Mouse (Mus musculus): ENCODE results near the gene Col19a1.

Col19a1 gene

DNA sequence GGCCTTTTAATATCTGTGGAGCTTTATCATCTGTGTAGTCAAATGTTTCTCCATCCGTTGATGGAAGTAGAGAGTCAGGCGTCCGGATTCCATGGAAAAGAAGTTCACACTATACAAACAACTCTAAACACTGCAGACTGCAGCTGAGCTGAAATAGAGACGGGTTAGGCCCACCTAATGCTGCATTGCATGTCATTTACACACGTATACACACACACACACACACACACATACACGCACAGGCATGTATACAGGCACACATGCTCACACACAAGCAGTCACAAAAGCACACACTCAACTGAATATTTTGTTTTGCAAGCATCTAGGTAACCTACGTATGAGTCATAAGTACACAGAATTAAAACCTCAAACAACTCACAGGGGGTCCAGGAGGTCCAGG, 284.2 kb downstream of the Col19a1 start:
- DNase-seq, result no peak

DNA sequence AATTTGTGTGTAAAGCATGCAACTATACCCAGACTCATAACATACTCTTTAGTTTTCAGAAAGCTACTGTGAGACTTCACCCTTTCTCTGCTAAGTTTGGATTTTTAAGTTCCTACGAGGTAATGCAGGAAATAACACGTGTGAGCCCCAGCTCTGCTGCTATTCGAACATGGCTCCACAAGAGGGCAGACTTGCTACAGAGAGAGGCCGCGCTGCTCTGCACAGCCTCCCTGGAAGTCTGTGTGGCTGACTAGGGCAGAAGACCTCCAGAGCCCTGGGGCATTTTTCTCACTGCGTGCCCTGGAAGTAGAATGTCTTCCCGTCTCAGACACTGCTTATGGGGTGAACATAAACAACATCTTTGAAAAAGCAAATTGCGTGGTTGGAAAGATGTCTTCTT, 284.6 kb downstream of the Col19a1 start:
- peak; percentile 82 to 85 for DNase-seq

DNA sequence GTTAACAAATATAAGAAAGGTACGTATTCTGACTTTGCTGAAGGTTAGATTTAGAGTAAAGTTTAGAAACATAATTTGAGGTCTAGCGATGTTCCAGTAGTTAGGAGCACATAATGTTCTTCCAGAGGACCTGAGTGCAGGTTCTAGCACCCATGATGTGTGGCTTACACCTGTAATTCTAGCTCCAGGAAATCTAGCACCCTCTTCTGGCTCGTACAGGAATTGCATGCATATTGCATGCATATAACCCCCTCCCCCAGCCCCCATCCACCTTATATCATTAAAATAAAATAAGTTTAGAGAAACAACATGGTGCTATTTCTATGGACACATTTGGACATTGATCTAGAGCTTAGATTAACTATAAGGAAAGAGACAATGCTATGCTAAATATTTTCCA, 286.6 kb downstream of the Col19a1 start:
- no peak for DNase-seq

DNA sequence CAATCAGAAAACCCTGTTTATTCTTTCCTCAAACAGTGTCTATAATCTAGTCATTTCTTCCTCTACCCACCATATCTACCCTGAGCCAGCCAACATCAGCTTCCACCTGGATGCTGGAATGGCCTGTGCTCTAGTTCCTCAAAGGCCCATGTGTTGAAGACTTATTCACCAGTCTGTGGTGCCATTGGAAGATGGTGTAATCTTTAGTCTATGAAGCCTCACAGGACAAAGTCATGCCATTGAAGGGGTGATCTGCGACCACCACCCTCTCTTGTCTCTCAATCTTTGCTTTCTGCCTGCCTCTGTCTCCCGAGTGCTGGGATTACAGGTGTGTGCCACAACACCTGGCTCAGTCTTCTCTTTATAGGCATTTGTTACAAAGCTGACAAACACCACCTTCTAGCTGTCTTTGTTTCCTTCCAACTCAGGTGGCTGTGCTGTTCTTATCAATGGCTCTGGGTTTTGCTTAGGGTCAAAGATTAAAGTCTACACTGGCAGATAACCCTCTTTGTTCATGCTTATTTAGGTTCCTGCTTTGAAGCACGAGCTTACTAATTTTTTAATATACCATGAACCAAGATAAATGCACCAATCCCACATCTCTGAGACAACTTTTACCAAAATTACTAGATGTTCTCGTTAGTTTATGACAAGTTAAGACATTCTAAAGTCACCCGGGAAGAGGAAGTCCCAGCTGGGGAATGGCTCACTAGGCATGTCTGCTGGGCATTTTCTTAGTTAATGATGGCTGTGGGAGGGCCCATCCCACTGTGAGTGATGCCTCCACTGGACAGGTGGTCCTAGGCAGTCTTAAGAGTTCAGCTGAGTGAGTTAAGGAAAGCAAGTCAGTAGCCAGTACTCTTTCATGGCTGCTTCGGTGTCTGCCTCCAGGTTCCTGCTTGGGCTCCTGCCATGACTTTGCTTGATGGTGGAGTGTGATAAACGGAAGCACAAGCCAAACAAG, 292.0 kb downstream of the Col19a1 start:
- DNase-seq, result no peak

DNA sequence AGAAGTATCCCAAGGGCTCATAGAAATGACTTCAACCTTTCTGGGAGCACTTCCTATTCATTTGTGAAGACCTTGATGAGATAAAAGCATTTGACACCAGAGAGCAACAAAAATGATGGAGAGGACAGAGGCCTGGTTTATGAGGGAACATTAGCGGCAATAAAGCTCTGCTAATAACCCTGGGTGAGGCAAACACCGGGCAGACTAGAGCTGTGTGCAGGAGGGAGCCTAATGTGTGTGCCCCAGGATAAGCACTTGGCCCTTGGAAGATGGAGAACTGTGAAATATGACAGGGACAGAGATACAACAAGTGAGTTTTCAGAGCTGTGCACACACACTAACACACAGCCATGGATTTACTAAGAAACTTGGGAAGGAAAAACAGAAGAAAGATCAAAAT, 294.8 kb downstream of the Col19a1 start:
- no peak for DNase-seq

DNA sequence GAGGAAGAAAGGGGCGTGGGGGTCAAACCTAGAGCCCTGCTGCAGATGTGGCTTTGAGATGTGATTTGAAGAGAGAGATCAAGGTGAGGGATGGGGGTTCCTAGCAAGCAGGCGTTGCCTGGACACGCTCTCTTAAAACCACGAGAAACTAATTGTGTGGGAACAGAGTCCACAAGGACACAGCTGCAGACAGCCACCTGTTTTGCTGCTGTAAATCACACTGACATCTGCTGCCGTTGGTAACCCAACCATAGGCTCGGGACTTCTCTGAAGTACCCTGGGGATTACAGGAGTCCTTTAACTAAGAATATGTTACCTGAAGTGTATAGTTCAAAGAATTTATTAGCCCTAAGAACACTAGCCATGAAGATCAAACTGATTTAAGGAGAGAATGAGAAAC, 300.9 kb downstream of the Col19a1 start:
- DNase-seq, result no peak

DNA sequence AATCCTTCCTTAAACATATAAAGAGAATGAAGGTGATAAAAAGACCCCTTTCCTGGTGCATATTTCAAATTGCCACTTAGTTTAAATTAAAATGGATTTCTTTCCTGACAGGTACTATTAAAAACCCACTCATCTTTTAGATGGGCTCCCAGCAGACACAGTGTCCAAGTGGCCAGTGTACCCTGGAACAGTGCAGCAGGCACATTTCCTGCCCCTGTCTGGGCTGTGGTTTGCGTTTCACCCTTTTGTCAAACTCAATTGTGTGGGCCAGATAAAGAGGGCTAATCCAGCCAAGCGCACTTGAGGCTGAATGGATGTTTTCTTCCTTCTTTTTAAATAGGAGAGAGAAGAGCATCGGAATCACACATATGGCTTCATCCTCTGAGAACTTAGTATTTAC, 320.2 kb downstream of the Col19a1 start:
- no peak for DNase-seq

DNA sequence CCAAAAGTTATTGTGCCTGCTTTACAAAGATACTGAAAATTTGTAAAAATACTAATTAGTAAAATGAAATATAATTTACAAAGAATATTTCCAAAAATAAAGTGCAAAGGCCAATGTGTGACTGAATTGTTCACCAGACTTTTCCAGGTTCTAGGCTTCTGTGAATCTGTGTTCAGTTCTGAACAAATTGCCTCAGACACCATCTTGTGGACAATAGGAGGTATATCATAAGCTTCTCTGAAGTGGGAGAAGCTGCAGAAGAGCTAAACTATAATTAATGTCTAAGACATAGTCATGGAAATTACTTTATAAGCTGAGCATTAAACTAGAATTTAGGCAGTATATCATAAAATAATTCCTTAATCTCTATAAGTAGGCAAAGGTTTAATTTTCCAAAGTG, 326.1 kb downstream of the Col19a1 start:
- no peak for DNase-seq

DNA sequence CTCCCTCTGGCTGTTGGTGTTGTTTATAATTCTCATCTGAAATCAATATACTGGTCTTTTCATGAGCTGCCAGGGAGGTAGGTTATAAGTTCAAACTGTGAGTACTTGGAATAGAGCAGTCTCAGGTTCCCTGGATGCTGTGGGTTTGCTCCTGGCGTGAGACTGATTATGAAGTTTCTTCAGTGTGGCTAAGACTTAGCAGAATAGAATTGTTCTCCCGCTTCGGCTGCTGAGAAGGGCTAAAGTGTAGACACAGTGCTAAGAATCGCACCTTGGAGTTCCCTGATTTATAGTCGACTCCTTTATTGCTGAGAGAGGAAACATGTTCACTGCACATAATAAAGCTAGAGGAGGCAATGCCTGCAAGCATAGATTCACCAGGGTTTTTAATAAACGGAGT, 327.9 kb downstream of the Col19a1 start:
- no peak for DNase-seq

DNA sequence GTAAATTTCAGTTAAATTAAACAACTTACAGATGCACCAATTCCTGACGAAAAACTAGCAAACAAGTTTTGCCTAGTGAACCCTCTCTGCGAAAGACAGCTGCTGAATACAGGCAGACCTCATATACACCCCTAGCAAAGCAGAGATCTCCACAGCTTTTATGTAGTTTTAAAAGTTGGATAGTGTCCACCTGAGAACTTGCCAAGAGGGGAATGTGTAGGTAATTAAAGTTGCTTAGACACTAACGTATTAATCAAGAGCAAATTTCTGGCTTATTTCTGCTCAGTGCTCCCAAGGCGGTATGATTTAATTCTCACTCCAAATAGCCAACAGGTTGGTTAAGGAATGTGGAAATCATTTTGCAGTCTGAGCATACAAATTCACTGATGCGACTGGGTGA, 329.3 kb downstream of the Col19a1 start:
- DNase-seq, result no peak

DNA sequence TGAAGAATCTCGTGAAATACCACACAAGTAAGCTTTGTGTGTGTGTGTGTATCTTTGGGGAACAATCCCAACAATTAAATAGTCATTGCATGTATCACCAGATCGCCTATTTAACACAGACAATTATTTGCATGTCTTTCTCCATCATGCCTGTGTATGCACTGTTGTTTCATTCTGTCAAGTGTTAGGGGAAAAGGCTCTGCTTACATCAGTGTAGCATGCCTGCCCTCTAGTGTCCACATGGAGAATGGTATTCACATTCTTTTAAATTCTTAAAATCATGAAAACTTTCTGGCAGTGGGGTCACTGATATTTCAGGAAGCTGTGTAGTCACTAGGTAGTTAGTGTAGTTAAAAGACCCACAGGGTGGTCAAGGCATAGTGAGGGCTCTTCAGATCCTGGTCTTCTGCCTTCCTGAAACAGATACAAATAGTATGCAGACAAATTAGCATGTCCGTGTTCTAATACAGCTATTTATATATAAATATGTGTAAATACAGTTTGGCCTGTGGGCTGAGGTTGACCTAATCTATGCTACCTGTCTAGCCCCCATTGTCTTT, 338.1 kb downstream of the Col19a1 start:
- peak; percentile 73 to 83 for DNase-seq

DNA sequence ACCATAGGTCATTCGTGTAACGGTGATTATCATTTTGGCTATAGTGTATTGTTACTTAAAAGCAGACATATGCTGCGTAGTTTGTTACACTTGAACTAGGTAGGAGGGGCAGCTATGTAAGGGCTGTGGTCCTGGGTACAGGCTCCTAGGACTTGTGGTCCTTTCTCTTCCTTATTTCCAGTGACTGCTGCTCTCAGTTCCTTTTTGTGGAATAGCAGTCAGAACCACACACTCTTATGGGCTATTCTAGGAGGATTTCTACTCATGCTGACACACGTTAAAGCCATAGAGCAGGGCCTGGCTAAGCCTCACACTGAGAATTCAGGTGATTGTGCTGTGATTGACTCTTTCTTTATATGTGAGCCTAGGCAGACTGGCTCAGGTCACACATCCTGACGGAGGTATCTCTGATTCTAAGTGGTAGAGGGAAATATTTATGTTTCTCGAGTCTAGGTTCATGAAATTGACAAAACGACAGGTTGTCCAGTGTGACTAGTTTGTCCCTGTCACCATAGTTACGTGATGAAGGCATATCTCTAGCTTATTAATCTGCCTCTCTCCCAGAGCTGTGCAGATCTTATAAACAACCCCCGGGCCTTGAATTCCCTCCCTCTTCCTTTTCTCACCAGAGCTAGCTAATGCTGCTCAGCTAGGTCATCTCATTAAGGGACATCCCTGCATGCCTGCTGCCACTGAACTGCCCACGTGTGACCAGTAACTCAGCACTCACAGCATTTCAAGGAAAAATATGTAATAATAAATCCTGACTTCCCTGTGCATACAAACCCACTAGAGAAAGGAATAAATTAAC, 338.8 kb downstream of the Col19a1 start:
- peak; percentile 27 to 44 for DNase-seq

DNA sequence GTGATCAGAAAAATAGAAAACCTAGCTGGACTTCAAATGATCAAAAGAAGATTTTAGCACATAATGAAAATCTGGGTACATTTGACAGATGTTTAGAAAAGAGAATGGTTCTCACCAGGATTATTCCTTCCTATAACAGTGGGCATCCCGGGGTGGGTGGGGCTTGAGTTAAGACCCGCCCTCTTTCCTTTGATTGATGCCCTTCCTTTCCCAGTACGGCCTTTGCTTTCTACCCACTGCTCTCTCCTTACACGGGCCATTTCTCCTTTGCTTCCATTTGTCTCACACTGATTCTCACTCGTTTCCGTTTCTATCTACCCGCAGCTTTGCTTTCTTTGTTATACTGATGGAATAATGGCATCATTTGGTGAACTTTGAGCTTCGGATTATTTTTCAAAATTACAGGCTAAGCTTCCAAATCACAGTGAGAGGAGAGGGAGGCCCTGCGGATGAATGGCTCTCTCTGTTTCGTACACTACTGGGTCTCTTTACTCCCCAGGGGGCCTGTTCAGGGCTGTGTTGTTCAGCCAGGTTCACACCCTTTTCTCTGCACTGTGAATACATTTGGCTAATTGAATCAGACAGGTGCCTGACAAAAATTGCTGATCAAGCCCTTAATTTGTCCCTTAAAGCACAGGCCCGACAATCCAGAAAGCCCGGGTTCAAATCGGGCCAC, 341.4 kb downstream of the Col19a1 start:
- DNase-seq, result peak; percentile 47 to 51

DNA sequence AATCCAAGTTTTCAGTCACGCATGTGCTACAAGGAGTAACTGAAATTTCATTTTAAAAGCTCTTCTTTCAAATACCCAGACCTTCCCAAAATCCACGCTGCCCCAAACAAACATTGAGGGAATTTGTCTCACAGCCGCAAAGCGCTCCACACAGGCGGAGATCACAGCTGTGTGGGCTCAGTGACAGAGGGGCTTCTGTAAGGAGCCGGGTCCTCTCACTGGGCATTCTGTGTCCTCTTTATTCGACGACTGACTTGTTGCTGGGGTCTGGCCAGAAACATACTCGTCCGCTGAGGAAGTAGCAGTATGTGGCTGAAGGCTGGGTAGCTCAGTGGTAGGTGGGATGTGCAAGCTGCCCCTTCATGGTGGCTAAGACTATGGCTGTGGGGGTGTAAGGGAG, 342.3 kb downstream of the Col19a1 start:
- DNase-seq, result peak in 1 of 2 experiments; percentile 42

DNA sequence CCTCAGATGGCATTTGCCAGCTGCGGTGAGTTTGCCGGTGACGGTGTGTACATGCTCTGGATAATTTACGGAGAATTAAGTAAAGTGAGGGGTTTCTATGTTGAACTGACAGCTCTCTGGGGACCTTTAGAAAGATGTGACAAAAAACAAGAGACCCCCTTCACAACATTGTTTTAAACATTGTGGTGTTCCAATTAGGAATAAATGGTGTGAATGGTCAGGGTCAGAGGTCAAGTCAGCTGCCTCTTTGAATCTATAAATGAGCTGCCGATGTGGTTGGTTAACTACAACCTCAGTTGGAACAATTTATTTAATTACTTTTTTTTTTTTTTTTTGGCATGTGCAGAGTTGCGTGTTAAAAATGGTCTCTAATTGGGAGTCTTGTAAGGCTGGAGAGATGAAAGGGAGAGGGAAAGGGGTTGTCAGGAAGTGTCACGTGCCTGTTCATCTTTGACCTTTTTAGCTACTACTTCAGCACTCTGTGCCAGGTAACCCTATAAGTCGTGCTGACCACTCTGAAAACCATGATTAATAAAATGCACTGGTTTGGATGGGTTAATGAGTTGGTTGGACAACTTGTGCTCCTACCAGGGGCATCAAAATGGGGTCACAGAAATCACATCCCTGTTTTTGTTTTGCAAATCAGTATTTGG, 347.1 kb downstream of the Col19a1 start:
- DNase-seq, result no peak

DNA sequence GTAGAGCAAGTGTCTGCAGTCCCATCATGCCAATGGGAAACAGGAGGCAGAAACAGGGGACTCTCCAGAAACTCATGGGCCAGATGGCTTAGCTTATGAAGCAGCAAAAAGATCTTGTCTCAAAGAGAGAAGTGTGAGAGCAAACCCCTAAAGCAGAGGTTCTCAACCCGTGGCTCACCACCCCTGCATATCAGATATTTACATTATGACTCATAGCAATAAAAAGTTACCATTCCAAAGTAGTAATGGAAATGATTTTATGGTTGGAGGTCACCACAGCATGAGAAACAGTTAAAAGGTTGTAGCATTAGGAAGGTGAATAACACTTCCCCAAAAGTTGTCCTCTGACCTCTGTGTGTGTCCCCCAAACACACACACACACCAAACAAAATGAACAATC, 350.9 kb downstream of the Col19a1 start:
- DNase-seq, result no peak

DNA sequence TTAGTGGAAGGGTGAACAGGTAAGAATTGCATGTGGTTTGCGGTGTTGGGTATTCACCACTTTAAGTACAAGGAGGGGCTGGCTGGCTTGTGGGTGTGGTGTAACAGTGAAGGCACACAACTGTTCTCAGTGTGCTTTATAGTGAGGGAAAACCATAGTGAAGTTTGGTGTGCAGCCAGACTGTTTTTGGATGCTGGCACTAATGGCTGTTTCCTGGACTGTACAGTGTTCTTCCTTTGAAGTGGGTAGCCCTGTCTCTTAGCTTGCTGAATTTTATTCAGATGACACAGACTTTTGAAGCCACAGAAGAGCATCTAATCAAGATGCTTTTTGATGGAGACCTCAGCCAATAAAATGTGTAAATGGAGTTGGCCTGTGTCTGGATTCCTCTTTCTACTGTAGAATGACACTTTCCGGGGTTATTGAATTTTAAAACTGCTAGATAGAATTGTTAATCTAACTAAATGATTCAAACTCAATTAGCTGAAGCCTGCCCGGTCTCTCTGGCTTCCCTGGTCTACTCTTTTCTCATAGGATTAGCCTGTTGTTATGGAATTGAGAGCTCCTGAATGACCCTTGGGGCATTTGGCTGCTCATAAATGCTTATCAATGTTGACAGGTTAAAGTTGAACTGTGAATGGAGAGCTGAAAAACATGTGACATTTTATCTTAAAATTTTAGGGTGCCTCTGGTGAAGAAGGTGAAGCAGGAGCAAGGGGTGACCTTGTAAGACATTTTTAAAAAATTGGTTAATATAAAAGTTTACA, 355.6 kb downstream of the Col19a1 start:
- DNase-seq, result peak in 1 of 2 experiments; percentile 32

DNA sequence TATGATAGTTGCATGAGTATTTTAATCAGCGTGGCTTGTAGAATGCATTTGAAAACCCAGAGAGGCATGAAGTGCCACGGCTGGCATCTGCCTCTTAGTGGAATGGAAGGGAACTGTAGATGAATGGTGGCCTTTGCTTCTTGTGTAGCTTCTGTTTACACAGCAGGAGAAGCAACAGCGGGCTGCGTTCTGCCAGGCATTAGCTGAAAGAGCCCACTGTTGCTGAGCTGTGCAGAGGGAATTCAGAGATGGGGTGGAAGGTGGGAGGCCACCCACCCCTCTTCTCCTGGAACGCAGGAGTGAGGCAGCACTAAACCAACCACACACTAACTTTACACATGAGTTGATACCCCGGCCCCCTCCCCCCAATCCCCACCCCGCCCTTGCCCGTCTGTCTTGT, 356.8 kb downstream of the Col19a1 start:
- peak; percentile 68 to 76 for DNase-seq

DNA sequence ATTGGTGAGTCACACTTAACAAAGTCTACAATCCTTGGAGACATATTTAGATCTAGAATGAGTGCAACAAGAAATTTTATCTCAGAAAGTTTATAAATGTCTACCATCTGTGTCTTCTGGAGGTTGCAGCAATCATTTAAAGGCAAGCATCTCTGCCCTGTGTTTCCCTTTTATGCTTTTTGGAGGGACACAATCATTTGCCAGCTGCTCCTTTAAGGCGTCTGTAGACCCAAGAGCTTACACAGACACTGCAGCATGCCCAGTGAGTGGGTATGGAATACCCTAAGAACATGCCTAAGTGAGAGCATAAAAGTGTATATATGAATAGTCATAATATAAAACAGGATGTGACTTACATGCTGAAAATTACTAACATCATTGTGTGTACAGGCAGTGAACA, 357.7 kb downstream of the Col19a1 start:
- no peak for DNase-seq

DNA sequence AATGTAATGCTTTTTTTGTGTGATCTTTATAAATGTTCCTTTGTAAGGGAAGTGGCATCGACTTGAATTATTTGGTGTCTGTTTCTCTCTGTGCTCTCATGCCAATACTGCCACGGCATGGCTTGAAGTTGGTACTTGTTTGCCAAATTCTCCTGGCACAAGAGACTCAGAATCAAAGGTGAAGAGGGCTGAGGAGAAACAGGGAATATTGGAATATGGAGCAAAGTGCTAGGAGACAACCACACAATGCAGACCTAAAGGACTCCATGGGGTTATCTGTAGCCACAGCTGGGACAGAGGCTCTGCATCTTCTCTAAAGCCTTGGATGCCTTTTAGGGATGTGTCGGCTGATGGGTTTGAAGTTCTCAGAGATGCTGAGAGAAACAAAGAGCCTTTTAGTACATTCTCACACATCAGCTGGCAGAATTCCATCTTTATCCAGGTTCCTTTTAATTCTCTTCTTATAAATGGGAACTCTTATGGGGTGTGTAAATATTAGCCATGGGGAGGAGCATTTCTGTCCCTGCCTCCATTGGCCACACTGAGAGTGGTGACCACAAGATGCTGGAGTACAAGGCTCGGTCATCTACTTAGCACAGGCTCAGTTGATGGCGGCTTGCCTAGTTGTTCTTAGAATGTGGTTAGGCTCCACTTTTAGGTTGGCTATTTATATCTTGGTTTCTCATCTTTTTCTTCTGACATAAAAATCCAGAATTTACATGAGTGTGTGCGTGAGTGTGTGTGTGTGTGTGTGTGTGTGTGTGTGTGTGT, 360.1 kb downstream of the Col19a1 start:
- DNase-seq, result peak; percentile 77 to 79
